Mouse (Mus musculus) C2C12 (cell line): ENCODE measurements around the gene Atg4b. TPM values are rescaled to one million over a fixed set of nuclear protein-coding genes. Genes with fewer than 3 reads are reported as not detected.
A peak's percentile ranks its signal among the peaks of the same experiment; 100 is the strongest.

ENCODE experiments used
- H3K27me3 ChIP-seq: one replicate; pipeline ENCODE4 v1.6.1; 2011; ENCODE audit not compliant: control insufficient read depth, insufficient read depth, insufficient read length
- H3K36me3 ChIP-seq: one replicate; pipeline ENCODE4 v1.6.1; 2011; ENCODE audit not compliant: control insufficient read depth, insufficient read depth
- H3K4me3 ChIP-seq: one replicate; pipeline ENCODE4 v1.5.1; 2011; ENCODE audit warnings: mild to moderate bottlenecking, control low read depth; ENCODE audit not compliant: poor library complexity, insufficient read depth, severe bottlenecking
- H3K79me2 ChIP-seq: one replicate; pipeline ENCODE4 v1.6.1; 2011; ENCODE audit not compliant: control insufficient read depth, insufficient read depth
- H3K79me3 ChIP-seq: one replicate; pipeline ENCODE4 v1.6.1; 2011; ENCODE audit warnings: low read depth, control low read depth
- H3ac ChIP-seq: one replicate; pipeline ENCODE3; 2011; ENCODE audit warnings: low read depth; ENCODE audit not compliant: control insufficient read depth, insufficient read length
- CEBPB ChIP-seq: IDR thresholded peaks from one replicate; pipeline ENCODE4 v1.6.1; 2011; ENCODE audit warnings: low read depth, mild to moderate bottlenecking, control low read depth, moderate library complexity
- CTCF ChIP-seq: IDR thresholded peaks from one replicate; pipeline ENCODE4 v1.5.1; 2011; ENCODE audit not compliant: control insufficient read depth, insufficient read depth, insufficient read length
- FOSL1 ChIP-seq: IDR thresholded peaks from one replicate; pipeline ENCODE4 v1.8.0; 2011; ENCODE audit warnings: mild to moderate bottlenecking, low read length; ENCODE audit not compliant: poor library complexity, insufficient read depth, severe bottlenecking
- MAX ChIP-seq: IDR thresholded peaks from one replicate; pipeline ENCODE4 v1.6.1; 2011; ENCODE audit warnings: mild to moderate bottlenecking, control low read depth
- MYOD1 ChIP-seq: IDR thresholded peaks from one replicate; pipeline ENCODE4 v1.6.1; 2011; ENCODE audit warnings: low read depth; ENCODE audit not compliant: control insufficient read depth, insufficient read length
- MYOG ChIP-seq: IDR thresholded peaks from one replicate; pipeline ENCODE4 v1.6.1; 2011; ENCODE audit not compliant: control insufficient read depth, insufficient read length; ENCODE audit errors: extremely low read depth
- USF1 ChIP-seq: IDR thresholded peaks from one replicate; pipeline ENCODE4 v1.6.1; 2011; ENCODE audit warnings: low read depth, mild to moderate bottlenecking, control low read depth, moderate library complexity
- polyA plus RNA-seq: library from polyadenylated mRNA; unstranded; fragments of >200 nt; fragmentation: generic; extraction: Trizol; gene quantifications from one replicate; pipeline ENCODE4 v1.2.1, GENCODE M21; 2012; ENCODE audit warnings: missing spikeins

Gene Atg4b
- polyA plus RNA-seq, 1 experiment: 43.4 TPM

- Histone ChIP-seq H3K79me2 (no peaks in the 10 kb centered on the region), H3K79me3 (no peaks in the 10 kb centered on the region), H3K36me3 (peaks cover 66% of the 10 kb centered on the region), H3ac (no peak overlapping the region), H3K27me3 (no peaks in the 10 kb centered on the region), H3K4me3 (no peak overlapping the region)
- TF ChIP-seq USF1 (no peak), CEBPB (no peak), MYOD1 (no peak), CTCF (no peak), MAX (no peak), MYOG (no peak)
Measured at GRCm38 (mm10) chr1:93817823-93818532, 66.7 kb downstream of the Atg4b start.

GRCm38 (mm10) chr1:93818722-93819121 is 67.4 kb downstream of the Atg4b start:
- Histone ChIP-seq H3K4me3 (no peak overlapping the region), H3K27me3 (no peaks in the 10 kb centered on the region), H3K79me2 (no peaks in the 10 kb centered on the region), H3ac (no peak overlapping the region), H3K79me3 (no peaks in the 10 kb centered on the region), H3K36me3 (peaks cover 59% of the 10 kb centered on the region)
- no peak for TF ChIP-seq USF1
- TF ChIP-seq MAX: no peak
- no peak for TF ChIP-seq MYOD1
- TF ChIP-seq CTCF: no peak
- no peak for TF ChIP-seq CEBPB
- TF ChIP-seq FOSL1: no peak
- TF ChIP-seq MYOG: no peak

- no peak overlapping the region for H3K4me3 ChIP-seq
- peaks cover 20% of the 10 kb centered on the region for H3K36me3 ChIP-seq
- H3K79me2 ChIP-seq: no peaks in the 10 kb centered on the region
- TF ChIP-seq USF1 (no peak), MYOD1 (no peak), CEBPB (no peak), CTCF (no peak), FOSL1 (no peak), MYOG (no peak), MAX (no peak)
- no peak overlapping the region for H3ac ChIP-seq
- no peaks in the 10 kb centered on the region for H3K27me3 ChIP-seq
- no peaks in the 10 kb centered on the region for H3K79me3 ChIP-seq
Measured at GRCm38 (mm10) chr1:93823796-93824495, 72.6 kb downstream of the Atg4b start.

- no peaks in the 10 kb centered on the region for H3K79me2 ChIP-seq
- H3K27me3 ChIP-seq: no peaks in the 10 kb centered on the region
- peak within 1 kb of the TSS; percentile 94 for H3ac ChIP-seq
- no peak for TF ChIP-seq MYOD1
- no peak for TF ChIP-seq CTCF
- no peak for TF ChIP-seq MYOG
- no peak for TF ChIP-seq FOSL1
- no peak for TF ChIP-seq MAX
- no peak for TF ChIP-seq USF1
- TF ChIP-seq CEBPB: no peak
- H3K36me3 ChIP-seq: peaks cover 13% of the 10 kb centered on the region
- H3K79me3 ChIP-seq: no peaks in the 10 kb centered on the region
- peak within 1 kb of the TSS; percentile 35 for H3K4me3 ChIP-seq
Measured at GRCm38 (mm10) chr1:93824609-93825008, 73.3 kb downstream of the Atg4b start, which contains the start of gene D2hgdh. TSS of gene D2hgdh (plus strand) at chr1:93824909.

- H3K36me3 ChIP-seq: peaks cover 7% of the 10 kb centered on the region
- H3K4me3 ChIP-seq: peak overlapping the region; percentile 35
- no peaks in the 10 kb centered on the region for H3K79me3 ChIP-seq
- peak overlapping the region; percentile 94 for H3ac ChIP-seq
- no peak for TF ChIP-seq FOSL1
- peak; percentile 16 for TF ChIP-seq MYOD1
- TF ChIP-seq MAX: peak; percentile 38
- H3K79me2 ChIP-seq: no peaks in the 10 kb centered on the region
- no peaks in the 10 kb centered on the region for H3K27me3 ChIP-seq
Measured at GRCm38 (mm10) chr1:93825105-93825674, 73.9 kb downstream of the Atg4b start.
